Mouse (Mus musculus) gastrocnemius, postnatal 36 days (tissue): ENCODE results near the gene Mtor. TPM values are rescaled to one million over a fixed set of nuclear protein-coding genes. Genes with fewer than 3 reads are reported as not detected.
A peak's percentile ranks its signal among the peaks of the same experiment; 100 is the strongest.

ENCODE experiments used
- DNase-seq, 2 experiments: peaks; one replicate each; pipeline ENCODE4 v3.0.0; 2022
- intact Hi-C: fragments of 180-260 bp; cut with DNase I; formaldehyde crosslinking; loops from one replicate; pipeline ENCODE4 v1.15.1; 2025
- total RNA-seq, 2 experiments: library from RNA; stranded (reverse); gene quantifications; 2 replicates each; pipeline ENCODE4 v1.2.3; 2021

Mtor gene
- total RNA-seq, 2 experiments from 2014 or later = 28.6 to 35.8 TPM

DNA sequence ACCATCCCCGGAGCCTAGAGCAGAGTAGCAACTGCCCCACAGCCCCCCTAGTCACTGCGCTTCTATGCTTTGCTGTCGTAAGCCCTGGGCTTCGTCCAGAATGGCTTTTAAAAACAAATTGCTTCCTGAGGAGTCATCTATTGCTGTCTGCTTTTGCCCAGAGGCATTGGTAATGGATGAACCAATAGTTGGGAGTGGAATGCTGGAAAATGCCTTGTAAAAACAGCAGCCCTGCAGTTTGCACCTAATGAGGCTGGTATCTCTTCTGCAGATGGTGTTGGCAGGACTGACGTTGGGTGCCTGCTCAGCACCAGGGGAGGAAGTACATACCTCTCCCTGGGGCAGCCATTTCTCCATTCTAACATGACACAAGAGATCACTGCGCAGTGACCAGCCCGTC is 75.1 kb downstream of the Mtor start:
- no peak for DNase-seq
- intact Hi-C loops = no loop called here

DNA sequence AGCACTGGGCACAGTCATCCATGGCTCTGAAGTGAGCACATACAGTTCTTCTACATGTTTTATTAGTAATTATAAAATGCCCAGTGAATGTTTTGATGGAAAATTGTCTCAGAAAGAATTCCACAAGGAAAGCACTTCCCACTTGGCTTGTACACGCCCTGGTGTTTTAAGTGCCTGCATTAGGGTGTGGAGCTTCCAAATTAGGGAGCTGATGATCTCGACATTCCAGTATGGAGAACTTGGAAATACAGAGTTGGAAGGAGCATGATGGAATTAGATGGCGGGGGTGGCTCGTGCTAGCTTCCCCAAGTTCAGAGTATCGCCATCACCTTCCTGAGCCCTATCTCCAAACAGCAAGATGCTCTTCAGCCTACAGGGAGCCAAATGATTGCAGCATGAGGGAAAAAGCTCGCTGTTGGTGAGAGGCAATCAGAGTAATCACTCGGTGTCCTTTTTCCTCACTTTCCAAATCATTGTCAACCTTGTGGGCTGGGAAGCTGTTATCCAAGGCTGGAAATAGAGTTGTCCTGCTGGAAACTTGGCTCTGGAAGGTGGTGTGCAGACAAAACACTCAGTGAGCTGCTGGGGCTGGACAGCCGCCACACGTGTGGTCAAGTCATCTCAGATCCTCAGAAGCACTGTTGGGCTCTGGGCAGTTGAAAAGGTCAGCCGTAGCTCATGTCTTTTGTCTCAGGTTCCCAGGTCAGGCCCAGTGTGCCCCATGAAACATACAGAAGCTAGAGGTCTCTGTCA is 78.9 kb downstream of the Mtor start:
- intact Hi-C loops = no loop called here
- peak in 1 of 2 experiments; percentile 38 for DNase-seq

- no peak for DNase-seq
- intact Hi-C loops = no loop called here
Observed at GRCm38 (mm10) chr4:148530351-148530750, 81.9 kb downstream of the Mtor start.

DNA sequence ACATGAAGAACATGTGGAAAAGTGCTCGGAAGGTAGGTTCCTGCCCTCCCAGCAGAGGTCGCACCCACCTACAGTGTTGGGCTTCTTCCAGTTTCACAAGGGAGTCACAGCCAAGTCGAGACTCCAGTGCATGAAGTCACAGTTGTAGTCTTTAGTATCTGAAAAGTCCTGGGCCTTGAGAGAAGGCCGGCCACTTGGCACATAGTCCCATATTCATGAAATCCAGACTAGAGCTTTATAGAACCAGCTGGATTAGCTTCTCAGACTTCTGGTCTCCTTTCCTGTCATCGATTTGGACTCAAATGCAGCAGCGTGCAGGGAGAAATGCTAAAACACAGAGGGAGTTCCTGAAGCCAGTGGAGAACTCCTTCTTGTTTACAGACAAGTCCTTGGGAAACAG is 82.4 kb downstream of the Mtor start:
- intact Hi-C loops = no loop called here
- DNase-seq = no peak

- DNase-seq = no peak
- intact Hi-C loops = no loop called here
Observed at GRCm38 (mm10) chr4:148531341-148531740, 82.9 kb downstream of the Mtor start.

DNA sequence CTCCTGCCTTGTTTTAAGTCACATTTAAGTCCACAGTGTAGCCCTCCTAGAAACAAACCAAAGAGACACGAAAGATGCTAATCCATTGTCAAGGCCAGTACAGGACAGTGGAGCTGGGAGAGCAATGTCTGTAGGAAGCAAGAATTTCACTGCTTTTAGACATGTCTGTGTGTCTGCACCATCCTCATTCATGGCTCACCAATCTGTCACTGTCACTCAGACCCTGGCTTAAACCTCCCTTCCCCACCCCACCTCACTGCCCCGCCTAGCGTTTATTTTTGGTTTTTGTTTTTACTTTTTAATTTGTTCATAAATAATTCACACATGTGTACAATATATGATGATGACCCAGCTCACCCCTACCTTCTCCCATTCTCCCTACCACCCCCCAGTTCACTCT is 84.1 kb downstream of the Mtor start:
- intact Hi-C loops = no loop called here
- DNase-seq = no peak

DNA sequence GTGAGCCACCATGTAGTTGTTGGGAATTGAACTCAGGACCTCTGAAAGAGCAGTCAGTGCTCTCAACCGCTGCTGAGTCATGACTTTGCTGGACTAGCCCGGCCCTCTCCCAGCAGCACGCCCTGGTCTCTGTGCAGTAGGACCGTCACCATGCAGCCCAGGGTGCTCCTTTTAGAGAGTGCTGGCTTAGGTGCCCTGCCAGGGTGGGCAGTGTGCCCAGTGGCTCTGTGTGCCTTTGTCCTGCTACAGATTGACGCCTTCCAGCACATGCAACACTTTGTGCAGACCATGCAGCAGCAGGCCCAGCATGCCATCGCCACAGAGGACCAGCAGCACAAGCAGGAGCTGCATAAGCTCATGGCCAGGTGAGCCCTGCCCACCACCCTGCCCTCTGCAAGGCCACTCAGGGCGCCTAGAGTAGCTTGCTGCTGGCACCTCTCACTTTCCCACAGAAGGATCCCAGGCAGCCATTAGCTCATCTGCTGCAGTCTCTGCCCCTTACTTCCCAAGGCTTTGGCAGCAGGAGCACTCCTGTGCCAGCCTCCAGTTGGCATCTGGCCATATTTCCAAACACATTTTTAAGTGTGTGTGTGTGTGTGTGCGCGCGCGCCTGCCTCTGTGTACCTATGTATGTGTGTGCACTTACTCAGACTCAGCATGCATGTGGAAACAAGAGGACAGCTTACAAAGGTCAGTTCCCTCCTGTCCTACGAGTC is 85.4 kb downstream of the Mtor start:
- intact Hi-C loops = no loop called here
- DNase-seq = no peak

DNA sequence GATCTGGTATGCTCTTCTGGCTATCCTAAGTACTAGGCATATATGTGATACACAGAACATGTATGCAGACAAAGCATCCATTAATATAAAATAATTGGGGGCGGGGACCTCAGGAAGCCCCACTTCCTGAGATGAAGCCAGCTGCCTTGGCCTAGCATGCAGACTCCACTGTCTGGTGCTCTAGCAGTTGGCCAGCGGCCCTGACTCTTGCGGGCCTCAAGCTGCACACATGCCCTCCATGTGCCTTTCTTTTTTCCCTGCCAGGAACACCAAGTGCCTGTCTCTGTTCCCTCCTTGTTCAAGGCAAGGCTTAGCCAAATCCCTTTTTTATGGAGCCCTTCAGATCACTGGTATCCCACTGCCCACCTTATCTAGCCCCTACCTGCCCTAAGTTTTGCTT is 87.5 kb downstream of the Mtor start:
- DNase-seq = no peak
- intact Hi-C loops = no loop called here

DNA sequence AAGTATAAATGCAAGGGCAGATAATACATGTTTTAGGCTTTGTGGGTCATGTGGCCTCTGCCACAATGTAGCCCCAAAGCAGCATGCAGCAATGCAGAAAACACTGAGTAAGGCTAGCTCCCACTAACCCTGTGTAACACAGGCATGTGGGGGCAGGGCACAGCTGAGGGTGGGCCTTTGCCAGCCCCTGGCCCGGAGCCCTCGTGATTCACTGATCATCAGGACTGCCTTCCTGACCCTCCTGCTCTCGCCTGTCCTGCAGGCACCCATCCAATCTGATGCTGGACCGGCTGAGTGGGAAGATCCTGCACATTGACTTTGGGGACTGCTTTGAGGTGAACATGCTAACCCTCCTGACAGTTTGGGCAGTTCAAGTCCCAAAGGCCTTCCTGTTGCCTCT is 100.7 kb downstream of the Mtor start:
- intact Hi-C loops = no loop called here
- DNase-seq = no peak

- intact Hi-C loops = no loop called here
Observed at GRCm38 (mm10) chr4:148557766-148558165, 109.4 kb downstream of the Mtor start.

GRCm38 (mm10) chr4:148558297-148559000 is 110.0 kb downstream of the Mtor start, which contains the start of gene Exosc10:
Exosc10 (plus strand) TSS chr4:148558429.
- intact Hi-C loops = no loop called here
- peak; percentile 82 to 83 for DNase-seq

More at GRCm38 (mm10) chr4:148557766-148558165, 109.4 kb downstream of the Mtor start:
- DNase-seq = no peak

DNA sequence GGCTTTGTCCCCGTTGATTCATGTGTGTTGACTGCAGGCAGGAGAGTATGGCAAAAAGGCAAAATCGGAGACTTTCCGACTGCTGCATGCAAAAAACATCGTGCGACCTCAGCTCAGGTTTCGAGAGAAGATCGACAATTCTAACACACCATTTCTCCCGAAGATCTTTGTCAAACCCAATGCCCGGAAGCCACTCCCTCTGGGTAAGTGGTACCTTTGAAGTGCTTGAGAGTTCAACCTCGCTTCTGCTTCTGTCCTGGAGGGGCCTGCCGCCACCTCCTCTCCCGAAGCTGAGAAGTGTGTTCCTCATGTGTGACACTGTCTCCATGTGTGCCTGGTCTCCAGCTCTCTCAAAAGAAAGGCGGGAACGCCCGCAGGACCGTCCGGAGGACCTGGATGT is 114.3 kb downstream of the Mtor start:
- no peak for DNase-seq
- intact Hi-C loops = no loop called here

DNA sequence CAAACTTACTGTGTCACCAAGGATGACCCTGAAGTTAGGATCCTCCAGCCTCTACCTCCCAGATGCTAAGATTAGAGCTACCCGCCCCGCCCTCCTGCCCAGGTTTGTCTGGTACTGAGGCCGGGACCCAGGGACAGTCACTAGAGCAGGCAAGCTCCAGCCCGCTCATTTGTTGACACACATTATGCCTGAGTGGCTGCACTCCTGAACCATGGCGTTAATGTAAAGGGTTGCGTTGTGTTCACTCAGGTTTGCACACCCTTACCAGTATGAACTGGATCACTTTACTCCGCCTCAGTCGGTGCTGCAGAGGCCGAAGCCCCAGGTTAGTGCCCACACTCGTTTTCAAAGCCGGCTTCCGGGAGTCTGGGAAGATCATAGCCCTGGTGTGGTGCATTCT is 115.2 kb downstream of the Mtor start:
- intact Hi-C loops = no loop called here
- no peak for DNase-seq

DNA sequence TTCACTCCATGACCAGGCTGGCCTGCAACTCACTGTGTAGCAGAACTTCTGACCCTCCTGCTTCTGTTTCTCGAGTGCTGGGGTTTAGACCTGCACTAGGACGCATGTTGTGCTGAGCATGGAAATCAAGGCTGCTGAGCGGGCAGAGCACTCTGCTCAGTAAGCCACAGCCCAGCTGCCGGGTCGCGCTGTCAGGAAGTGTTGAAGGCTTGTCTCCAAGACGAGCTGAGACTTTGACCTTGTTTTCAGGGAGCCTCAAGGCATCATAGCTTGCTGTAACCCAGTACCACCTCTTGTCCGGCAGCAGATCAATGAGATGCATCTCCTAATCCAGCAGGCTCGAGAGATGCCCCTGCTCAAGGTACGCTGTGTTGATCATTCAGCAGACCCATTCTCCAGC is 121.7 kb downstream of the Mtor start:
- intact Hi-C loops = no loop called here
- no peak for DNase-seq

DNA sequence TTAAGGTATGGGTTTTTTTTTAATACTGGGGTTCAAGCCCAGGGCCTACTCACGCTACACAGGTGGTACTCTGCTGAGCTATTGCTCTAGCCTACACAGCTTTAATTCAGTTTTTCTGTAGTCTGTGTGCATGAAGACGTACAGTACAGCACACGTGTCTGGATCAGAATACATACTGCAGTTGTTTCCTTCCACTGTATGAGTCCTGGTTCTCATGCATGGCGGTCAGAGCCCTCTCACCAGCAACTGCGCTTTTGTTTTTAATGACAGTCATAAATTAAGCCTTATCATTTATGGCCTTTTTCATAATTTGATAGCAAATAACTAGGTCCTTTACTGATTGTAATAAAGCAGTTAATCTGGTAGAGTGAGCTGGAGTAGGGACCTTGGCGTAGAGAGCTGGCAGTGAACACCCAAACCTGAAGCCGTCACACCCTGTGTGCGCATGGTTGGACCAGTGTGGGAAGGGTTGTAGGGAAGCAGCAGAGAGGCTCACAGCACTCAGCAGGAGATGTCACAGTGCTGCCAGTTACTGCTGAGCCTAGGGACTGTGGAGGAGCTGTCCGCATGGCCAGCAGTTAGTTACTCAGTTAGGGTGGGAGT is 122.4 kb downstream of the Mtor start:
- intact Hi-C loops = no loop called here
- DNase-seq = no peak

GRCm38 (mm10) chr4:148573222-148573621 is 124.8 kb downstream of the Mtor start:
- intact Hi-C loops = loop anchor here (2.0 kb wide), 1 partner anchor 26 kb away; no protein-coding TSS in a partner anchor
- no peak for DNase-seq

DNA sequence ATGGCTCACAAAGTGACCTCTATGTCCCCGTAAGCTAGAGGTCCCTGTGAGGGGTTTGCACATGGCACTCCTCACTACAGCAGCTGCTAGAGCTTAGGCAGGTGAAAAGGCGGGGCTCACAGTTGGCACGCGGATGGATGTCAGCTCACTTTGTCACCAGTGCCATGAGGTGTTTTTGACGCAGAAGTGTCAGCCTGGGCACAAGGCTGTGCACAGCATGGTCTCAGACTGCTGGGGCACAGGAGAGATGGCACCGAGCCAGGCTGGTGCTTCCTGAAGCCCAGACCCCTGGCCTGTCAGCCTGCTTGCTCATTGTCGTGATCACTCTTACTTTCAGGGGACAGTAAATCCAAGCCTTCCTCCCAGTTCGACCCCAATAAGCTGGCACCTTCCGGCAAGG is 132.4 kb downstream of the Mtor start:
- no peak for DNase-seq

GRCm38 (mm10) chr4:148581422-148581821 is 133.0 kb downstream of the Mtor start:
- intact Hi-C loops = no loop called here
- DNase-seq = no peak

More for the DNA sequence above, 132.4 kb downstream of the Mtor start:
- intact Hi-C loops = no loop called here

GRCm38 (mm10) chr4:148583257-148583656 is 134.8 kb downstream of the Mtor start:
- intact Hi-C loops = no loop called here
- DNase-seq = no peak

DNA sequence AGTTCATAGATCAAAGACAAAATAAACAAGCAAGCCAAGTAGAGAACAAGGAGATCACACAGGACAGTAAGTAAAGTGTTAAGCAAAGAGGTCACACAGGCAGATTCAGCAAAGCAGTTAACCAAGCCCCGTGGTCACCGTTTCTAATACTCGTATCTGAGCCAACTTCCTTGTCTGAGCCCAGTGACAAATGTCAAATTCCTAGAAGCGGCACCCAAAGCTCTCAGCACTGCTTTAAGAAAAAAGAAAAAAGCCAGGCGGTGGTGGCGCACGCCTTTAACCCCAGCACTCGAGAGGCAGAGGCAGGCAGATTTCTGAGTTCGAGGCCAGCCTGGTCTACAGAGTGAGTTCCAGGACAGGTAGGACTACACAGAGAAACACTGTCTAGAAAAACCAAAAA is 138.2 kb downstream of the Mtor start:
- intact Hi-C loops = no loop called here
- no peak for DNase-seq

- DNase-seq = no peak
- intact Hi-C loops = no loop called here
Observed at GRCm38 (mm10) chr4:148588793-148589192, 140.4 kb downstream of the Mtor start.
